Mouse (Mus musculus): ENCODE measurements around the gene Wfs1. TPM values are rescaled to one million over a fixed set of nuclear protein-coding genes. Genes with fewer than 3 reads are reported as not detected.
A peak's percentile ranks its signal among the peaks of the same experiment; 100 is the strongest.
"Not testable (repeated sequence)": the region's sequence is repeated elsewhere in the genome, so short reads cannot be mapped to it uniquely, and the experiment has no call there.

Gene Wfs1
- polyA plus RNA-seq, 1 experiment = 4.3 TPM

DNA sequence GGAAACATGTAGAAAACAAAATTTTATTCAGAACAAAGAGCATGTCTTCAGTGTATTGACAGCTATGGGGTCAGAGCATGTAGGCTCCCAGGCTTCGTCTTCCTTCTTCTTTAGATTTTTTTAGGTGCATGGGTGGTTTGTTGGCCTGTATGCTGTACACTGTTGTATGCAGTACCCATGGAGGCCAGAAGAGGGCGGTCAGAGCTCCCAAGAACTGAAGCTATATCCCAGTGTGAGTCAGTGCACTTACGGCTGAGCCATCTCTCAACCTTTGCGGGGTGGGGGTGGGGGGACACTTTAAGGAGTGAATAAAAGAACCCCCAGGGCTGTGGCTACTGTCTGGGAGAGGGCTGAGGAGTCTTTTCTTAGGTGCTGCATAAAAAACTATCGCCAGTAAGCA lies 30.2 kb downstream of the Wfs1 start:
- Histone ChIP-seq H3K27ac (ENCODE audit: insufficient read depth, low read depth, low read length) (no peak overlapping the region), H3K4me1 (ENCODE audit: control insufficient read depth, insufficient read depth, low read length) (no peaks in the 10 kb centered on the region), H3K4me3 (ENCODE audit: insufficient read depth, low read length) (no peak overlapping the region)
- peak; percentile 54 for TF ChIP-seq CTCF (IDR thresholded peaks at IDR 0.05; ENCODE audit: low read depth, low read length)
- no peak for TF ChIP-seq POLR2A (IDR thresholded peaks at IDR 0.05; ENCODE audit: borderline replicate concordance, low read depth, low read length)

- no peak overlapping the region for H3K4me3 ChIP-seq (ENCODE audit: insufficient read depth, low read length)
- no peaks in the 10 kb centered on the region for H3K4me1 ChIP-seq (ENCODE audit: control insufficient read depth, insufficient read depth, low read length)
- H3K27ac ChIP-seq (ENCODE audit: insufficient read depth, low read depth, low read length) = no peak overlapping the region
- TF ChIP-seq POLR2A (IDR thresholded peaks at IDR 0.05; ENCODE audit: borderline replicate concordance, low read depth, low read length) = no peak
- TF ChIP-seq CTCF (IDR thresholded peaks at IDR 0.05; ENCODE audit: low read depth, low read length) = peak; percentile 57
Observed at GRCm38 (mm10) chr5:36955366-36955765, 33.6 kb downstream of the Wfs1 start.

DNA sequence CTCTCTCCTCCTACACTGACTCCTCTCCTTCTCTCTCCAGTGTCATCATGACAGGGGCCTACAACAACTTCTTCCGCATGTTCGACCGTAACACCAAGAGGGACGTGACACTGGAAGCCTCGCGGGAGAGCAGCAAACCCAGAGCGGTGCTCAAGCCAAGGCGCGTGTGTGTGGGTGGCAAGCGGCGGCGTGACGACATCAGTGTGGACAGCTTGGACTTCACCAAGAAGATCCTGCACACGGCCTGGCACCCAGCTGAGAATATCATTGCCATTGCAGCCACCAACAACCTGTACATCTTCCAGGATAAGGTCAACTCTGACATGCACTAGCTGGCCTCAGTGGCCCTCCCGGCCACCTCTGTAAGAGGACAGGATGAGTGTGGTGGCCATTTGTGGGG lies 36.7 kb downstream of the Wfs1 start:
- Histone ChIP-seq H3K27ac (ENCODE audit: insufficient read depth, low read depth, low read length) (no peak overlapping the region), H3K4me1 (ENCODE audit: control insufficient read depth, insufficient read depth, low read length) (no peaks in the 10 kb centered on the region), H3K4me3 (ENCODE audit: insufficient read depth, low read length) (no peak overlapping the region)
- TF ChIP-seq POLR2A (IDR thresholded peaks at IDR 0.05; ENCODE audit: borderline replicate concordance, low read depth, low read length) (no peak), CTCF (IDR thresholded peaks at IDR 0.05; ENCODE audit: low read depth, low read length) (no peak)

GRCm38 (mm10) chr5:36950871-36951270 lies 38.1 kb downstream of the Wfs1 start:
- TF ChIP-seq POLR2A (IDR thresholded peaks at IDR 0.05; ENCODE audit: borderline replicate concordance, low read depth, low read length) = no peak
- no peak for TF ChIP-seq CTCF (IDR thresholded peaks at IDR 0.05; ENCODE audit: low read depth, low read length)
- H3K27ac ChIP-seq (ENCODE audit: insufficient read depth, low read depth, low read length) = no peak overlapping the region
- H3K4me1 ChIP-seq (ENCODE audit: control insufficient read depth, insufficient read depth, low read length) = no peaks in the 10 kb centered on the region
- no peak overlapping the region for H3K4me3 ChIP-seq (ENCODE audit: insufficient read depth, low read length)

DNA sequence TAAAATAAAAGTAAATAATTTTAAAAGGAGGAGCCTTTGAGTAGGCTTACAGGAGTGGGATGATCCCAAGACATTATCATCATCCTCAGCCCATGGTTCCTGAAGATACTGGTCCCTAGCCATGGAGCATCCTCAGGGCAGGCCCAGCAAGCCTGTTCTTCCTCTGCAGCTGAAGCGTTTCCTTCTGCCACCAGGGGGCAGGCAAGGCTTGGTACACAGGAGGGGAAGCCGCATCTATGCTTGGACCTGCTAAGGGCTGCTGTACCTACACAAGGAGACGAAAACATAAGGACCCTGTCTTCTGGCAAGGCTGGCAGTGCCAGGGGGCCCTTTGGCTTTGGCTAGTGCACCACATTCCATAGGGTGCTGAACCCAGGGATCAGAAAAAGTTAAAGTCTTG lies 40.2 kb downstream of the Wfs1 start:
- H3K27ac ChIP-seq (ENCODE audit: insufficient read depth, low read depth, low read length) = no peak overlapping the region
- TF ChIP-seq CTCF (IDR thresholded peaks at IDR 0.05; ENCODE audit: low read depth, low read length) = peak; percentile 80
- TF ChIP-seq POLR2A (IDR thresholded peaks at IDR 0.05; ENCODE audit: borderline replicate concordance, low read depth, low read length) = no peak
- H3K4me3 ChIP-seq (ENCODE audit: insufficient read depth, low read length) = no peak overlapping the region
- no peaks in the 10 kb centered on the region for H3K4me1 ChIP-seq (ENCODE audit: control insufficient read depth, insufficient read depth, low read length)

GRCm38 (mm10) chr5:36946445-36946844 lies 42.6 kb downstream of the Wfs1 start:
- Histone ChIP-seq H3K4me1 (ENCODE audit: control insufficient read depth, insufficient read depth, low read length) (no peaks in the 10 kb centered on the region), H3K27ac (ENCODE audit: insufficient read depth, low read depth, low read length) (no peak overlapping the region), H3K4me3 (ENCODE audit: insufficient read depth, low read length) (no peak overlapping the region)
- TF ChIP-seq CTCF (IDR thresholded peaks at IDR 0.05; ENCODE audit: low read depth, low read length) (peak; percentile 81), POLR2A (IDR thresholded peaks at IDR 0.05; ENCODE audit: borderline replicate concordance, low read depth, low read length) (no peak)

- Histone ChIP-seq H3K4me3 (ENCODE audit: insufficient read depth, low read length) (no peak overlapping the region), H3K4me1 (ENCODE audit: control insufficient read depth, insufficient read depth, low read length) (no peaks in the 10 kb centered on the region), H3K27ac (ENCODE audit: insufficient read depth, low read depth, low read length) (no peak overlapping the region)
- TF ChIP-seq CTCF (IDR thresholded peaks at IDR 0.05; ENCODE audit: low read depth, low read length) (no peak), POLR2A (IDR thresholded peaks at IDR 0.05; ENCODE audit: borderline replicate concordance, low read depth, low read length) (no peak)
Observed at GRCm38 (mm10) chr5:36945713-36946112, 43.3 kb downstream of the Wfs1 start.

GRCm38 (mm10) chr5:36945102-36945701 lies 43.8 kb downstream of the Wfs1 start:
- Histone ChIP-seq H3K4me1 (ENCODE audit: control insufficient read depth, insufficient read depth, low read length) (no peaks in the 10 kb centered on the region), H3K27ac (ENCODE audit: insufficient read depth, low read depth, low read length) (no peak overlapping the region), H3K4me3 (ENCODE audit: insufficient read depth, low read length) (no peak overlapping the region)
- no peak for TF ChIP-seq POLR2A (IDR thresholded peaks at IDR 0.05; ENCODE audit: borderline replicate concordance, low read depth, low read length)

GRCm38 (mm10) chr5:36944552-36944951 lies 44.5 kb downstream of the Wfs1 start:
- no peak overlapping the region for H3K27ac ChIP-seq (ENCODE audit: insufficient read depth, low read depth, low read length)
- H3K4me3 ChIP-seq (ENCODE audit: insufficient read depth, low read length) = no peak overlapping the region
- no peaks in the 10 kb centered on the region for H3K4me1 ChIP-seq (ENCODE audit: control insufficient read depth, insufficient read depth, low read length)
- no peak for TF ChIP-seq CTCF (IDR thresholded peaks at IDR 0.05; ENCODE audit: low read depth, low read length)
- TF ChIP-seq POLR2A (IDR thresholded peaks at IDR 0.05; ENCODE audit: borderline replicate concordance, low read depth, low read length) = no peak

DNA sequence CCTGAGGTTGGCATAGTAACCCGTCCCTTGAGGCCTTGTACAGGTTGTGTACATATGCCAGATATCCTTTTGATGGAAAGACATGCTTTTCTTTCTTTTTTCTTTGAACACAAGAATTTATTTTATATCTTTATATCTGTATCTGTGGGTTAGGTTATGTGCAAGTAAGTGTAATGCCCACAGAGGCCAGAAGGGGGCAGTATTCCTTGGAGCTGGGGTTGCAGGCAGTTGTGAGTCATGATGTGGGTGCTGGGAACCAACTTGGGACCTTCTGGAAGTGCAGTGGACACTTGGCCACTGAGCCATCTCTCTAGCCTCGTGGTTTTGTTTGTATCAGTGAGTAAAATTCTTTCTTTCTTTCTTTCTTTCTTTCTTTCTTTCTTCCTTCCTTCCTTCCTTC lies 46.6 kb downstream of the Wfs1 start:
- H3K27ac ChIP-seq (ENCODE audit: insufficient read depth, low read depth, low read length) = no peak overlapping the region
- H3K4me3 ChIP-seq (ENCODE audit: insufficient read depth, low read length) = no peak overlapping the region
- TF ChIP-seq CTCF (IDR thresholded peaks at IDR 0.05; ENCODE audit: low read depth, low read length) = no peak
- no peak for TF ChIP-seq POLR2A (IDR thresholded peaks at IDR 0.05; ENCODE audit: borderline replicate concordance, low read depth, low read length)
- no peaks in the 10 kb centered on the region for H3K4me1 ChIP-seq (ENCODE audit: control insufficient read depth, insufficient read depth, low read length)

- not testable (repeated sequence) for H3K4me3 ChIP-seq (ENCODE audit: insufficient read depth, low read length); H3K4me1 ChIP-seq (ENCODE audit: control insufficient read depth, insufficient read depth, low read length); H3K27ac ChIP-seq (ENCODE audit: insufficient read depth, low read depth, low read length)
Observed at GRCm38 (mm10) chr5:36938991-36939390, 50.0 kb downstream of the Wfs1 start.

All from bone marrow macrophage, adult 2 months (primary cell).